Mouse (Mus musculus) G1E (cell line): Measurements from ENCODE around the gene Bmx.

ENCODE experiments used
- CTCF ChIP-seq: IDR thresholded peaks from 2 replicates; pipeline ENCODE4 v1.5.1; 2012; ENCODE audit warnings: low read depth, low read length, inconsistent platforms, mixed read lengths
- GATA1 ChIP-seq: IDR thresholded peaks from 2 replicates; pipeline ENCODE4 v1.6.1; 2012; ENCODE audit warnings: borderline replicate concordance, low read length, inconsistent platforms, mixed read lengths
- GATA2 ChIP-seq: IDR thresholded peaks from 2 replicates; pipeline ENCODE4 v1.6.1; 2012; ENCODE audit warnings: low read depth, low read length, inconsistent platforms, borderline replicate concordance
- TAL1 ChIP-seq: conservative IDR thresholded peaks from 2 replicates; pipeline ENCODE4 v1.6.1; 2012; ENCODE audit warnings: low read depth, low read length, inconsistent platforms, mixed read lengths

- TF ChIP-seq CTCF (no peak), GATA2 (no peak), TAL1 (no peak), GATA1 (no peak)
Measured at GRCm38 (mm10) chrX:164179746-164180145, 78.2 kb downstream of the Bmx start.
